Mouse (Mus musculus) olfactory bulb, adult 2 months (tissue): ENCODE data around the gene Camta1. TPM values are rescaled to one million over a fixed set of nuclear protein-coding genes. Genes with fewer than 3 reads are reported as not detected.

Experiments used
- H3K27ac ChIP-seq: fragments of 200-500 bp; 2 replicates; pipeline ENCODE4 v1.5.1; 2012; ENCODE audit warnings: low read depth, low read length; ENCODE audit not compliant: insufficient read depth
- H3K4me1 ChIP-seq: fragments of 200-500 bp; 2 replicates; pipeline ENCODE4 v1.6.1; 2012; ENCODE audit warnings: low read length; ENCODE audit not compliant: control insufficient read depth, insufficient read depth
- H3K4me3 ChIP-seq: fragments of 200-500 bp; 2 replicates; pipeline ENCODE4 v1.5.1; 2012; ENCODE audit warnings: mild to moderate bottlenecking, low read depth, low read length, moderate library complexity; ENCODE audit not compliant: insufficient read depth
- CTCF ChIP-seq: fragments of 200-500 bp; IDR thresholded peaks from 2 replicates; pipeline ENCODE4 v1.5.1; 2012; ENCODE audit warnings: low read depth, mild to moderate bottlenecking, low read length, moderate library complexity; ENCODE audit not compliant: insufficient read depth
- POLR2A ChIP-seq: fragments of 200-500 bp; IDR thresholded peaks from 2 replicates; pipeline ENCODE4 v1.6.1; 2012; ENCODE audit warnings: mild to moderate bottlenecking, low read depth, low read length, moderate library complexity; ENCODE audit not compliant: insufficient read depth
- whole genome bisulfite sequencing: fragments of 180-500 bp; shearing (Covaris S2); methylation state at CpG from one replicate; pipeline ENCODE4 v1.1.7; 2018; 5-methylcytosine and 5-hydroxymethylcytosine counted together
- polyA plus RNA-seq: library from polyadenylated mRNA; stranded (reverse); fragments of >200 nt; gene quantifications from 2 replicates; pipeline ENCODE4 v1.2.4, GENCODE M21; 2012; ENCODE audit warnings: low replicate concordance; ENCODE audit not compliant: missing spikeins, insufficient read depth, insufficient read length

The Camta1 gene
- polyA plus RNA-seq, 1 experiment = 363 TPM

DNA sequence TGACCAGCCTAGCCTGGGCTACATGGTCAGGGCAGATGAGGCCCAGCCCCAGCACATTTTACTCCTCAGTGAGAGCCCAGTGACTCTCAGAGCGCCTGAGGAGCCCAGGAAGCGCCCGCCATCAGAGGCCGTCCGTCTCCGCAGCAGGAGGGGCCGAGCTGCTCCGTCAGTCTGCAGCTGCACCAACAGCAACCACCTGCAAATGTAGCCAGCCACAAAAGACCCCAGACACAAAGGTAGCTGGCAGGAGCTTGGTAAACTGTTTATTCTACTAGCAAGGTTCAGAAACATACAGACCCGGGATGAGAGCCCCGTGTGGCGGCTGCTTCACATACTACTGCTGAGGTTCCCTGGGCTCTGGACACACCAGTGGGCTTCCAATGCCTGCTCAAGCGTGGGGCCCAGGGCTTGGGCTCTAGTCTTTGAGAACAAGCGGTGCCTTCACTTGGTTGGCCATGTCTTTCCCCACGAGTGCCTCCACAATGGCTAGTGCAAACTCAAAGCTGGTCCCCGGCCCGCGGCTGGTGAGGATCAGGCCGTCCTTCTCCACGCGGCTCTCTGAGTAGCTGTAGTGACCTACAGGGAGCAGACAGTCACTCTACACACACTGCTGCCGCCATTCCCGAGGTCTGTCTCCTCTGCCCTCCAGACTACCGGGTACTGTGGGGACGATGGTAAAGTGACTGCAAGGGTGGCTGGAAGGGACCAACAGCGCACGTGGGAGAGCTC lies 964.6 kb downstream of the Camta1 start:
- WGBS = 96% methylated on average over 26 of the region's 26 CpGs
- Histone ChIP-seq H3K27ac (no peak overlapping the region), H3K4me3 (no peak overlapping the region), H3K4me1 (peaks cover 3% of the 10 kb centered on the region; the same call in 1 of the 2 replicates)
- no peak for TF ChIP-seq POLR2A
- TF ChIP-seq CTCF = no peak

DNA sequence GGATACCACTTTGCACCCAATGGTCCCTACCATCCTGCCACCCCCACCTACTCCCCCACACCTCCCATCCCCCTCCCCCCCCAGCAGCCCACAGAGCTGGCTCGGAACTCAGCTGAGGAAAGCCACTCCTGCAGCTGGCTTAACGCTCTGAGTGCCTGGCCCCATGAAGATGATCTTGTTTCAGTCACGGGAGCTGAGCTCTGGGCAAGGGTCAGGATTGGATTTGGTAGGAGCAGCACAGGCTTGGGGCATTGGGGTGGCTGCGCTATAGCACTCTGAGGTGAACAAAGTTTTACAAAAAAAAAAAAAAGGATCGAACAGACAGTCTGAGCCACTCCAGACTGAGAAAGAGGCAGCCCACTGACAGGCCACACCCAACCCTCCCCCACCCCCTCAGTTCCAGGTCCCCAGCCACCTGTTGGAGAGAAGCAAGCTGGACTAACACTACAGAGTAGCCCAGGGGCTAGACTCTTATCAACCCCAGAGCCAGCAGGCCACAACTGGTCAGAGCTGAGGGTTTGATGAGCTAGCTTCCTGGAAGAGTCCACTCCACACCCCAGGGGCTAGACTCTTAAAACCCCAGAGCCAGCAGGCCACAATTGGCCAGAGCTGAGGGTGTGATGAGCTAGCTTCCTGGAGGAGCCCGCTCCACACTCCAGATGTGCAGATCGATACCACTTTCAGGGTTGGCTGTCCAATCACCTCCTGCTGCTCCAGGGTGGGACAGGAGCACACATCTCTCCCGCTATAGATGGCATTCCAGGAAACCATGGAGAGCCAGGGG lies 966.8 kb downstream of the Camta1 start:
- WGBS = 77% methylated on average over 8 of the region's 8 CpGs

DNA sequence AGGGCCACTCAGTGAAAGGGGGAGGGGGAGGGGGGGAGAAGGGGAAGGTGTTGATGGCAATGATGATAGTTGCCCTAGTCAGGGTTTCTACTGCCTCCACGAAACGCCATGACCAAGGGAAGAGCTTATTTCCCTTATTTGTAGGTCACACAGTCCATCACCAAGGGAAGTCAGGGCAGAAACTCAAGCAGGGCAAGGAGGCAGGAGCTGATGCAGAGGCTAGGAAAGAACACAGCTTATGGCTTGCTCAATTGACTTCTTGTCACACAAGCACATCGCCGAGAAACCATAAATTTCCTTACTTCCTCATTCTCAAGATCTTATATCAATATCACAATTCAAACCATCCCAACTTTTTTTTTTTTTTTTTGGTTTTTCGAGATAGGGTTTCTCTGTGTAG lies 970.4 kb downstream of the Camta1 start:
- WGBS = 85% methylated on average over 5 of the region's 5 CpGs
- no peak overlapping the region for H3K4me3 ChIP-seq
- no peak overlapping the region for H3K27ac ChIP-seq
- no peaks in the 10 kb centered on the region for H3K4me1 ChIP-seq
- TF ChIP-seq POLR2A = no peak
- TF ChIP-seq CTCF = no peak

More for the DNA sequence above, 966.8 kb downstream of the Camta1 start:
- Histone ChIP-seq H3K27ac (no peak overlapping the region), H3K4me3 (no peak overlapping the region), H3K4me1 (no peaks in the 10 kb centered on the region)
- no peak for TF ChIP-seq POLR2A
- no peak for TF ChIP-seq CTCF

DNA sequence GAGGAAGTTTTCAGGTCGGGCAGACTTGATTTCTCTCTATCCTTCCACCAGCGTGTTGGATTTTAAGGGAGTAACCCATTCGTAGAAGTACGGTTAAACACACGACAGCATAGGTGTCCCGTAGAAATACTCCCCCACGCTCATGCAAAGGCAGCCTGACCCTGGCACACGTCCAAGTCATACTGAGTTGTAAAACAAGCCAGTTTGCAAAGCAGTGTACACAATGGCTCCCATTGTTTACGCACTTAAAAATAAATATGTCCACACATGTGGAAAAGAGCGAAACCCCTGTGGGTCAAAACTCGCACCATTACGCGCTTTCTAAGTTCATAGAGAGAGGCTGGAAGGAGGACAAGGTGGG lies 971.7 kb downstream of the Camta1 start:
- 31% methylated on average over 13 of the region's 13 CpGs for WGBS
- H3K4me3 ChIP-seq = no peak overlapping the region
- no peak for TF ChIP-seq POLR2A
- TF ChIP-seq CTCF = no peak

DNA sequence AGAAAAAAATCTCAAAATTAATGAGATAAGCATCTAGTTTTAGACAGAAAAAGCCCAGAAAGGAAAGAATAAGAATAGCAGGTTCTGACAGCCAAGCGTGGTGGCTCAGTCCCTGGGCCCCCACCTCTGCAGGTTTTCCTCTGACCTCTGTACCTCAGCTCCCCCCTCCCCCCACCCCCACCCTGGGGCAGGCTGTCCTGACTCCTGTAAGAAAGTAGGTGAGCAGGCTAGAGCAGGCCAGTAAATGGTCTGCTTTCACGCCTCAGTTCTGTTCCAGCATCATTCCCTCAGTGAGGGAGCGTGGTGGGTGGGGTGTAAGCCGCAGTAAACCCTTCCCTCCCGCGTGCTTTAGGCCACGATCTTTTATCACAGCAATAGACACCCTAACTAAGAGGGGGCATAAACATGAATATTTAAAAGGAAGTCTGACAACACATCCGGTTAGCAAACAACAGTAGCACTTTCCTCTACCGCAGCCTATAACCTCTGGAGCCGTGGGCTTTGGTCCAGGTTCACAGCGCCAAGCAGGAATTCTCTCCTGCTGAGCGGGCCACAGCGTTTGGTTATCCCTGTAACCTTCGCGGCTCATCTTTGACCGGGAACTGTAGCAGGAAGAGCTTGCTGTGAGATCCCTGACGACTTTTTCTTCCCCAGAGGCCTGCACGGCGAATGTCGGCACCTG lies 972.3 kb downstream of the Camta1 start:
- H3K4me3 ChIP-seq = no peak overlapping the region
- no peak for TF ChIP-seq POLR2A
- no peak for TF ChIP-seq CTCF
- no peaks in the 10 kb centered on the region for H3K4me1 ChIP-seq
- no peak overlapping the region for H3K27ac ChIP-seq
- 43% methylated on average over 20 of the region's 20 CpGs for WGBS

More for the DNA sequence above, 971.7 kb downstream of the Camta1 start:
- Histone ChIP-seq H3K27ac (no peak overlapping the region), H3K4me1 (no peaks in the 10 kb centered on the region)

DNA sequence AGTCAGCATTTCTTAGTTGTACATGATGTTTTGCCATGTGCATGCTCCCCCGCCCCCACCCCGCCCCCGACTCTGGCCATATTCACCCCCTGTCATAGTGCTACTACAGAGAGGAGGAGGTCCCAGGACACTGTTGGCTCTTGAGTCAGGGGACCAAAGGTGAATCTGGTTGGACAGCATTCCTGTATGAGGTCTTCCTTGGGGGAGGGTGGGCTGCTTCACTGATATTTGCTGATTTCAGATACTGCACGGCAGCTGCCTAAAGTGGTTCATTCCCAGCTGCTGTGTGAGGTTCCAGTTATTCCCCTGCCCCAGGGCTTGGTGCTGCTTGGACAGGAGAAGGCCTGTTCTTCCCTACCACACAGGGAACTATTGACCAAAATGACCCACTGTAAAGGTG lies 973.2 kb downstream of the Camta1 start:
- Histone ChIP-seq H3K4me3 (no peak overlapping the region), H3K27ac (no peak overlapping the region), H3K4me1 (no peaks in the 10 kb centered on the region)
- WGBS = 87% methylated on average over 4 of the region's 4 CpGs
- TF ChIP-seq POLR2A (no peak), CTCF (no peak)

DNA sequence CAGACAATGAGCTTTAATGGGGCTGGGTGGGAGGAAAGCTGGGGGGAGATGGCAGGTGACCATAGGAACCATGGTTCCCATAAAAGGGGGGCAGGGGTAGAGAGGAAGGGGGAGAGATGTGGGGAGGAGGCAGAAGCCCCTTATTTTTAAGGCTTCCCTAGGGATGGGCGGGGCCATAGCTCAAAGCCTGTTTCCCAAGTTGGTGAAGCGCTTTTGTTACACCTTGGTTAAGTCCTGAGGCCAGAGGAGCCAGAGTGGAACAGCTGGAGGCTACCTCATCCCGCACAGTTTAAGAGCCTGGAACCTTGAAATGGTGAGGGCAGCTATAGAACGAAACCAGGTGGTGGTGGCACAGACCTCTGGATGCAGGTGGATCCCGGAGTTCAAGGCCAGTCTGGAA lies 973.8 kb downstream of the Camta1 start:
- Histone ChIP-seq H3K27ac (no peak overlapping the region), H3K4me3 (no peak overlapping the region), H3K4me1 (no peaks in the 10 kb centered on the region)
- TF ChIP-seq CTCF (no peak), POLR2A (no peak)
- WGBS = 92% methylated on average over 5 of the region's 5 CpGs

DNA sequence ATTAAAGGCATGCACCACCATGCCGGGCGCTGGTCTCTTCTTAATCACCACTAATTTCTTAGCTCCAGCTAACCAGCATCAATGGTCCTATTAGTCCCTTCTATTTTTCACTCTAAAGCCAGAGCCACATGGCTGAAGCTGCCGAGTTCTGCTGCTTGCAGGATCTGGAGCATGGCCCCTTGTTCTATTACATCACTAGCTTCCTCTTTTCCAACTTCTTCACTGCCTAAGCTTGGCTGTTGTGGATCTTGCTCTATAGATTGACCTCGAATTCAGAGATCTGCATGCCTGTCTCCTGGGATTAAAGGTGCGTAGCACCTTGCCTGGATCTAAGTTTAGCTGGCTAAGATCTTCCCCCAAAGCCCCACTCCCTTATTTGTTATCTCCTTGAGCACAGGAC lies 979.0 kb downstream of the Camta1 start:
- WGBS = 86% methylated on average over 5 of the region's 5 CpGs
- TF ChIP-seq CTCF (no peak), POLR2A (no peak)
- no peaks in the 10 kb centered on the region for H3K4me1 ChIP-seq
- no peak overlapping the region for H3K27ac ChIP-seq
- H3K4me3 ChIP-seq = no peak overlapping the region

DNA sequence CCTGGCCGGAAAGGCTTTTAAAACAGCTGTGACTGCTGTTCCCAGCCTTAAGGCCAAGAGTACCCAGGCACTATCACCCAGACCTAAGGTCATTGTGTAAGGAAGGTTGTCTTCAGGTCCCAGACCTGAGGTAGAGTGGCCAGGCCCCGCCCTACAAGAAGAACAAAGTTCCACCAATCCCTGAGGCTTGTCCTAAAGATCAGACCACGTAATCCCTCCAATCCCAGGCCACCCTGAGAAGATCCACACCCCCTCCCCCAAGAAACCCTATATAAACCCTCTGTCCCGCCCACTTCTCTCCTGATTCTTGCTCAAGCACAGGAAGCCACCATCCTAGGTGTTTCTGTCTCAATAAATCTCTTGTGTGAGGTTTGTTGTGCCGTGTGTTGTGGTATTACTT lies 981.3 kb downstream of the Camta1 start:
- Histone ChIP-seq H3K4me1 (no peaks in the 10 kb centered on the region), H3K4me3 (no peak overlapping the region), H3K27ac (no peak overlapping the region)
- WGBS = 84% methylated on average over 5 of the region's 5 CpGs
- TF ChIP-seq POLR2A (no peak), CTCF (no peak)
